Mouse (Mus musculus) kidney, postnatal 14 days (tissue): ENCODE data around the gene Pkdcc.

Experiments
- DNase-seq: peaks from one replicate; pipeline ENCODE4 v3.0.0; 2022; ENCODE audit warnings: mixed read lengths

Gene Pkdcc

DNA sequence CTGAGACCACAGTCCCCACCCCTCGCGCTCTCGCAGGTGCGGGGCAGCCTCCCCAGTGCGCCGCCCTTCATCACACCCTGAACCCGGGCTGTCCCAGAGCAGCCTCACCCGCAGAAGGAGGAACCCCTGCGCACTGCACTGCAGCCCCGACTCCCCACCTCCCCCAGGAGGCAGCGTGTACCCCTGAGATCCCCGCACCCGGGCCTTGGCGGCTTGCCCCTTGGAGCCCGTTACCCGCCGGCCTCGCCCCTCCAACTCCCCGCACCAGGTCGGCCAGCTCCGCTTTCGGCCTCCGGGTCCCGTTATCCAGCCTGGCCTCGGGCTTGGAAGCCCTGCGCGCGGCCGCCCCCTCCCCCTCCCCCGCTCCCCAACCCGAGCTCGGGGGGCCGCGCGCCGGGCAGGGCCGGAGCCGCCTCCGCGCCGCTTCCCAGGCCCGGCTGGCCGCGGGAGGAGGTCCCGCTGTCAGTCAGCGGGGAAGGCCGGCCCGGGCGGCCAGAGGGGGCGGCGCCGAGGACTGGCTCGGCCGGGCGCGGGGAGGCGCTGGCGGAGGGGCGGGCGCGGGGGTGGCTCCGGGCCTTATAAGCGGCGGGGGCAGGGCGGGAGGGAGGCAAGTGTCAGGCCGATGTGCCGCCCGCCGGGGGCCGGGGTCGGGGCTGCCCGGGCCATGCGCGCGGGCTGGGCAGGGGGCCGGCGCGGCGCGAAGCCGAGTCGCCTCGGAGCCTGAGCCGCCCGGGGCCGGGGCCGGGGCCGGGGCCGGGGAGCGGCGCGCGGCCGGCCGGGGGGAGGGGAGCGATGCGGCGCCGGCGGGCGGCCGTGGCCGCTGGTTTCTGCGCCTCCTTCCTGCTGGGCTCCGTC, at the start of gene Pkdcc:
Pkdcc (plus strand) TSS at position 619 of the 855 bp plus-strand sequence.
- peak; percentile 95 for DNase-seq

DNA sequence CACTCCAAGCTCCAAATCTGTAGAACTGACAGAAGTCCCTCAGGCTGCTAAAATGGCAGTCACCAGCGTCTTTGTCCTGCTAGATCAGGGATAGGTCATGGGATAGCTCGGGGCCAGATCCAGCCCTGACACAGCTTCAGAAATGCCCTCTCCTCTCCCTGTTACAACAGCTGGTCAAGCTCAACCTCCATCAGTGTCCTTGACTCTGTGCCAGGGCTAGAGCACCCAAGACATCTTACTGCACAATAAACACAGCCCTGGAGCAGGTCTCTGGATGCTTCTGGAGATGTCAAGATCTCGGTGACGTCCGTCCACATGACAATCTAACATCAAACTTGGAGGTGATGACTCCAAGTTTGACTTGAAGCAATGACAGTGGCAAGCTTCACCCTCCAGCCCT, 48.9 kb upstream of the Pkdcc start:
- DNase-seq, result peak; percentile 52

DNA sequence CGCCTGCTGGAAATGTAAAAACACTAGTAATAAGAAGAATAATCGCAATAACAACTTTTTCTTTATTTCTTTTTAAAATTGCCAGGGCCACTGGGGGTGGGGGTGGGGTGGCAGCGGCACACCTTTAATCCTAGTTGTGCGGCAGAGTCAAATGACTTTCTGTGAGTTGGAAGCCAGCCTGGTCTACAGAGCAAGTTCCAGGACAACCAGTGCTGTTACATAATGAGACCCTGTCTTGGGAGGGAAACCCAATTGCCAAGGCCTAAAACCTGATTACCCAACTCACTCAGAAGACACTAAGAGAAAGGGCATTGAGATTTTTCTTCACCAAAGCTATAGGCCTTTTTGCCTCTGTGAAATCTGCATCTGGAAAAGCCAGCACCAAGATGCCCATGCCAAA, 38.9 kb upstream of the Pkdcc start:
- DNase-seq, result no peak

DNA sequence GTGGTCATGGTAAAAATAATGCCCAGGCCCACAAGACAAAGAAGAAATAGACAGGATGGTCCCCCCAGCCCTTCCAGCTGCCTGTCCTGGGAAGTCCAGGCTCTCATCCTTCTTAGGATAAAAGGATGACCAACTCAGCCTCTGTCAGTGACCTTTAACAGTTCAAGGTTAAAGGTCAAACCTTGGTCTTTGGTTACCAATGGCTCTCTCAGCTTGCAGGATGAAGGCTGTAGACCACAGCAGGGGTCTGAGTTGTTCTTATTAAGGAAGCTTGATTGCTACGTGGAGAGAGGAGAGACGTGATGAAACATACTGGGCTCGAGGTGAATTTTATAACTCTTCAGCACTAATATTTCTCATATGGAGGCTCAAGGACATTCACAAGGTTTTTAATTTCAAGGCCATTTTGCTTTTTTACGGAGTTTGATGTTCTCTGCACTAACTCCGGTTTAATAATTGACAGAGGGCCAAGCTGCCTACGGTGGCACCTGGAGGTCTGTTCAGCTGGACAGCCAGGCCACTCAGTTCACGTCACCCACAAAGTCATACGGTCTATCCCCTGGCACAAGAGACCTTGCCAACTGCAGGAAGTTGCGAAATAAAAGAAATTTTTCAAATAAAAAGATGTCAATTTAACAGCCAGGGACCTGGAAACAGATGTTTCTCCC, 36.5 kb upstream of the Pkdcc start:
- peak; percentile 72 for DNase-seq

DNA sequence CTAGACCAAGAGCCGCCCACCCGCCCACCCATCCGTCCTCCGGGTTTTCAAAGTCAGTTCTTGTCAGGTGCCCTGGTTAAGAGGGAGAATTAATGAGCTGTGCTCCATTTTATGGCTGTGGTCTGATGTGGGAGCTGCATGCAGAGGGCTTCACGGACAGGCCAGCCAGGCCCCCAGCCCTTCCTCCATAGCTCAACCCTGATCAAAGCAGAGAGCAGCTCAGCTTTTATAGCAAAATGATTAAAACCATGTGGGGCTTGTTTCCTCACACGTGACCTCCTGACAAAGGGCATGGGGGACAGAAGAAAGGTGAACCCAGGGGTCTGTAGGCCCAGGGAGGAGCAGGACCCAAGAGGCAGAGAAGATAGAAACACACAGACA, 36.0 kb upstream of the Pkdcc start:
- no peak for DNase-seq

DNA sequence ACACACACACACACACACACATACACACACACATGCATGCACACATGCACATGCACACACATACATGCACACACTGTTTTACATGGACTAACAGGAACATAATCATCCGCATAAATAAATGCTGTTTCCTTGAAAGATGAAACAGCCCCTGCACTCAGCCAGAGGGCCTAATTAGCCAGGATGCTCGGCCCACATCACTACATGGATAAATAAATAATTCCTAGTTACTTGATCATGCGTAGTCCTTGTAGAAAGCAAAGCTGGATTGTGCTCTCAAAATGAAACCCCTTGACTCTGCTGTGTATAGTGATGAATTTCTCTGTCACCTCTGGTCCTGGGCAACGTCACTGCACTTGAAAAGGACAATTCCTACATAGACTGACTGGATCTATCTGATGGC, 35.5 kb upstream of the Pkdcc start:
- DNase-seq, result no peak

DNA sequence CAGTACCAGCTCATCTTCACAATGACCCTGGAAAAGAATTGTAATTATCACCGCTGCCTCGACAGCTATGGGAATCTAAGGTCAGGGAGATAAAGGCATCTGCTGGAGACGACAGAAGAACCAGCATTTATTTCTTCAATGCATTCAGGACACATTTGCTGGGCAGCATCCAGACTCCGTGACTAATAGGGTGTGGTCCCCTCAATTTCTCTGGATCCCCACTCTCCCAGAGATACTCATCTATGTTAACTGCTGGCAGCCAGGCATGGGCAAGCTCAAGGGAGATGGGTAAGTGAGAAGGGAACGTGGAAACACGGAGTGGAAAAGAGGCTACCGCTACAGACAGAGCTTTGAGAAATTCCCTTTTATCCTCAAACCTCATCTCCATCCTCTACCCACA, 34.0 kb upstream of the Pkdcc start:
- no peak for DNase-seq

DNA sequence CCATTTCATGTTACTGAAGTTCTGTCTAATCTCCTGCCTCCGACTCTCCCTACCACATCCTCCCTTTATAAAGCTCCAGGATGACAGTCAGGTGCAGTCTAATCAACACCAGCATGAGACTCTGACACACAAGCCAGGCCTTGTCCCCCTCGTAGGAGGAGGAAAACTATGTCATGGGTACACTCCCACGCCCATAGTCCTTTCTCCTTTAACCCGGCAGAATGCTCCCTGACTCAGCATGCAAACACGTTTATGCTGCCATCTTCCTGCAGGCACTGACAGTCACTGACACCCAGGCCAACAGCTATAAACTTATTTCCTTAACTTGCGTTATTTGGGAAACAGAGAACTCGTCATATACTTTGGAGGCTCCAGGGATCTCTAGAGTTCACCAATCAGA, 33.5 kb upstream of the Pkdcc start:
- no peak for DNase-seq

DNA sequence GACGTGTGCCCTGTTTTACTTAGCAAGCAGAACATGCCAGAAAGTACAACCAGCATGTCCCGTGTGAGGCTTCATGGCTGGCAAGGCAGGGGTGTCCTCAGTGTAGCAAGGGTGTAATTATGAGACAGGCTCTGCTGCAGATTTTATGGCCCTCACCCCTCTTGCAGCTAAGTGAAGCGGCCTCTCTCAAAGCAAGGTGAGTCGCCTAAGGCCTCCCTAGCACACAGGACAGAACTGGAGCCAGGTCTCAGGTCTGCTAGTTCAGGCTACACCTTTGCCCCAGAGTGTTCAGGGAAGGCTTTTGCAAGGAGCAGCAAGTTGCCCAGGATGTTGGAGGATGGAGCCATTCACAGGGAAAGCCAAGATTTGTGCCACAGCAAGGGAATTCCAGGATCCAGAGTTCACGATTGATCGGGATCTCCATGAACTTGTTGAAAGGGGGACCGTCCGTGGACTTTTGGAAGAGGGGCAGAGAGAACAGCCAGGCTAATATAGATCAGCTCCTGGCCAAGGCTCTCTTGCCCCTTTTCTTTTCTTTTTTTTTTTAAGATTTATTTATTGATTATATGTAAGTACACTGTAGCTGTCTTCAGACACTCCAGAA, 32.9 kb upstream of the Pkdcc start:
- no peak for DNase-seq

DNA sequence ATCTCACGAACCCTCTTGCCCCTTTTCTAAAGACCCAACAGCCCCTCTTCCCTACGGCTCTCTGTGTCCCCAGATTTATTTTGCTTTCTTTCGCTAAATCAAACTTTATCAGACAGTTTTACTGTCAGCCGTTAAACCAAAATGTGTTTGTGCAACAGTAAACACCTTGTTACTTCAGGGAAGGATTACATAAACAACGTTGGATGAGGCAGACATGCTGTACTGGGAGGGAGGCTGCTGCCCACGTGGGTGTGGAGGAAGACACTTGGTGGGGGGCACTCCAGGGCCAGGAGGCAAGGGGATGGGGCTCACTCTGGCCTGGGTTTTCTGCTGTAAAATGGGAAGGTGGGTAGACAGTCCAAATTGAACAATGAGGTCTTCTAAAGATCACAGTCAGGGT, 32.3 kb upstream of the Pkdcc start:
- DNase-seq, result no peak

DNA sequence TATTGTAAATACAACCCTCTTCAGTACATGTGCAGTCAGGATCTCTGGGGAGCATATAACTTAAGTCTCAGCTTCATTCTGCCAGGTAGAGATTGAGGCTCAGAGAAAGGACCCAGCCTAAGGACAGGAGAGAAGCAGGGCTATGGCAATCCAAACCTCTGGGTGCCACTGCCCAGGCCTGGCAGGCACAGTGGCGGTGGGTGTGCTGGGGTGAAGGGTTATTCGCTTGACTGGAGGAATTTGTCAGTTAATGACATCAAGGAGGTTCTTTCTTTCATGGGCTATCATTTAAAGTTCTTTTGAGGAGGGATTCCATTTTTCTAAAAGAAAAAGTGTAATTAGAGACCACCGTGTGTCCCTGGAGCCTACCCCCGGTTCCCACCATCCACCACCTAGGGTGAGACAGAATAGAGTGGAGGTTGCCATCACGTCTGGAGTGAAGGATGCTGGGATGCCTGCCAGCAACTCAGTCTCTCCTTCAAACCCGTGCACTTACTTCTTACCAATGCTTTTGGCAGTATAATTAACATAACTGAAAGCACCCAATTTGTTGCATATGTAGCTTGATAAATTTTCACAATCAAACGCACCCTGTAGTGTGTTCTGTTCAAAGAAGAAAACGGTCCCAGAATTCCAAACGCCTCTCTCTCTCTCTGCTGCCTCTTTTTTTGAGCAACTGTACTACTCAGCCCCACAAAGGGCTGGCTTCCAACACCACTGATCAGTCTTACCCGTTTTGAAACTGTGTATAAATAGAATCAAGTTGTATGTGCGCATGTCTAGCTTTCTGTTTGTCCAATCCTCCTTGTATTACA, 27.1 kb upstream of the Pkdcc start:
- DNase-seq, result no peak

DNA sequence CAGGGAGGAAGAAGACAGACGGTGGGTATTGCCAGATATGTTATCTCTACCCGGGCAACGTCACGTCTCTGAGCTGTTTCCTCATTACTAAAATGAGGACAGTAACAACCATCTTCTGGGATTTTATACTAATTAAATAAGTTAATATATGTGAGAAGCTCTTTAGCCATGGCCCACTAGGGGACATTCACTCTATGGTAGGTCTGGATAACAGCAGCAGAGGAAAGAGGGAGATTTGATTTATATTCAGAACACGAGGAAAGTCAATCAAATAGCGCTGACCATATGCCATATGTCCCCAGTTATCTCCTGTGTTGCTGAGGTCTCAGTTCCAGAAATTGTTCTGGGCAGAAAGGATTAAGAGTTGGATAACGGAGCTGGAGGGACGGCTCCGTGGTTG, 24.3 kb upstream of the Pkdcc start:
- DNase-seq, result no peak

DNA sequence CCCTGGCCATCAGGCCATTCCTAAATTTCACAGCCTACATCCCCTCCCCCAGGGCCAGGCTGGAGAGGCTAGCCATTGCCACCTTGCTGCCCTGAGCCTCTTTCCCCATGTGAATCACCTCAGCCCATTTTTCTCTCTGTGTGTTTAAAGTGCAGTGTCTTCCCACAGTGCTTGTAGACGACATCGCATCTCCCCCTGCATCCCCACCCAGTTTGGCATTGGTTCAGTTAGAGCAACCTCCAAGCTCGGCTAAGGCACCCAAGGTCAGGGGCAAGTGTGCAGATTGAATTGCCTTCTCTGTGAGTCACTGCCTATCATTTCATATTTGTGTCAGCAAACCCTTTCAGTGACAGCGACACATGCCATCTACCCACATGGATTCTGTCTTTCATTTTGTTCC, 20.6 kb upstream of the Pkdcc start:
- DNase-seq, result no peak

DNA sequence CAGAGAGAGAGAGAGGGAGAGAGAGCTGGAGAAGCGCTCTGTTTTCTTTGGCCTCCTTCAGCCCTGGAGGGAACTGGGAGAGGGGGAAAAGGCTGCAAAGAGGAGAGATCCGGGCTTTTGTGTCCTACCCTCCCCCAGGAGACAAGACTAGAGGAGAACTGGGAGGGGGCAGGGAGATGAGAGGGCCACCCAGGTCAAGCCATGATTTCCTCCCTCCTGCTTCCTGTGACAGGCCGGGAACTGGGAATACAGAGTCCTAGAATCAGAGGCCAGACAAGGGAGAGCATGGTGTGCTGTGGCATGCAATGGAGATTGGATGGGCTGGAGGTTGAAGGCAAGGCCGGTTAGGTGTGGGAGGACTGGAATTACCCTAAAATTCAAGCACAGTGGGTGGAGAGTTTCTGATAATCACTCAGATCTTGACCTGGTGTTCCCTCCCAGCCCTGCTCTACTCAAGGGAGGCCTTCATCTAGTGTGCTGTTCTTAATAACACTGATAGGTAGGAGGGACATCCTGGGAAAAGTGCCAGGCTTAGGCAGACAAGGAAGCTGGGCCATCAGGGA, 17.6 kb upstream of the Pkdcc start:
- DNase-seq, result peak; percentile 78

DNA sequence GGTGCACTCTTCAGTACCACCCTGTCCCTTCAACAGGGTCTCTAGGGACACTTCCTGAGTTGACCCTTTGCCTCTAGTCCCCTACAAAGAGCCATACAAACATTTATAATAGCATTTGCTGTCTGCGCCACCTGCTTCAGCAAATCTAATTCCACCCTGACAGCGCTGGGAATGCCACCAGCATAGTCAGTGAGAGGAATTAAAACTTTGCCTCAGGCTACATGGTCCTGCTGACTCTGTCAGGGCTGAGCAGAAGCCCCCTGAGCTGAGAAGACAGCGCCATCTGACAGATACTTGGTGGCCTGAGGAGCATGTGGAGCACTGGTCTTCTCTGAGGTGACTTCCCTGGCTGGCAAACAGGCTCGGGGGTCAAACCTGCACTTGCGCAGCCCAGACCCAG, 14.6 kb upstream of the Pkdcc start:
- DNase-seq, result no peak

DNA sequence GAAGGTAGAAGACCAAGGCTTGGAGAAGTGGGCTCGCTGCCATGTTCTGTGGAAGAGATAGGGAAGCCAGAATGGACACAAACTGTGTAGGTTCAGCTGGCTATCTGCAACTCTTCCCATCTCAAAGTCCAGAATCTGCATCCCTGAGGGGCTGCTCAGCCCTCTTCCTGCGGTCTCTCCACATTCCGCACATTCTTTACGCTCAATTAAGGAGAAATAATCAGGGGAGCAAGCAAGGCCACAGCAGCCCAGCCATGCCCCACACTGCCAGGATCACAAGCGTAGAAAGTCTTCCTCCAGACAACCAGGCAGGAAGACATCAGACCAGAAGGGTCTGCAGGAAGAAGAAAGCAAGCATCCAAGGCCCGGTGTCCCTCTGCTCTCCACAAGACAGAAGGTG, 13.8 kb upstream of the Pkdcc start:
- DNase-seq, result peak; percentile 62

DNA sequence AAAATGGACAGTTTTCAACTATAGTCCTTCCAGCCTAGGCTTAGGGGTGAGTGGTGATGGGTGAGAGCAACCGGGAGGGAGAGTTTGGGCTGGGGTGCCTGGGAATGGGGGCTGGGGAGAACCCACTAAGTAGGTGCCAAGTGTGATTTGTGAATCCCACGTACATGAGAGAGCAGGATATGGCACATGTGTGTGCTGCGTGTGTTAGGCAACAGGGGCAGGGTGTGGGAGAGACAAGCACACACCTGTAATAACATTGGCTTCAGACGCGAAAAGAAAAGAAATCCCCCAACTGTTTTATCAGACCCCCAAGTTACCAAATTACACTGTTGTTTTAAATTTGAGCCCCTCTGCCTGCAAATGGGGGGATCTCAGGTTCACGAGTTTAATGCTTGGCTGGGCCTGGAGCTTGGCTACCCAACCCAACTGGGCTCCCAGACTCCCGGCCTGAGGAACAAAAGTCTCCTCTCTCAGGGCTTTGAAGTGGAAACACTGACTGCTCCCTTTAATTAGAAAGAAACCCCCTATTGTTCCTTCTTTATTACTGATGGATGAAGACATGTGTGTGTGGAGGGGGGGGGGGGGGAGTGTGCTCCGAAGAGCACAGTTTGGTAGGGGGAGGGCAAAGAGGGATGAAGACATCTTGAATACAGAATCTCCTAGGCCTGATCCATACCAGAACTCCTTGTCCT, 11.3 kb upstream of the Pkdcc start:
- DNase-seq, result no peak

DNA sequence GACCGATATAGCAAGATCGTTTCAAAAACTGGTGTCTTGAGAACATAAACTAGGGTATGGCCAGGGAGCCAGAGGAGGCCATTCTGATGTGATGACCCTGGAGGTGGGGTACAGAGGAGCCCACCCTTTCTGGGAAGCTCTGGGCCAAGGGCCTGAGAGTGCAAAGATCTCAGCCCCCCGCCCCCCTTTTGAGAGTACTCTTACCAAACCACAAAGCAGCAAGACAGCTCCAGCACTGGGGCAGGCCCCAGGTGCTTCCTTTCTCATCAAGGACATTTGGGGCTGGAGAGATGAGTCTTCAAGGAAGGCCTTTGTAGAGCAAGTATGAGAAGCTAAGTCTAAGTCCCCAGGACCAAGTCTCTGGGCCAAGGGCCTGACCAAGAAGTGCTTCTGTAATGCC, 7.8 kb upstream of the Pkdcc start:
- DNase-seq, result no peak

DNA sequence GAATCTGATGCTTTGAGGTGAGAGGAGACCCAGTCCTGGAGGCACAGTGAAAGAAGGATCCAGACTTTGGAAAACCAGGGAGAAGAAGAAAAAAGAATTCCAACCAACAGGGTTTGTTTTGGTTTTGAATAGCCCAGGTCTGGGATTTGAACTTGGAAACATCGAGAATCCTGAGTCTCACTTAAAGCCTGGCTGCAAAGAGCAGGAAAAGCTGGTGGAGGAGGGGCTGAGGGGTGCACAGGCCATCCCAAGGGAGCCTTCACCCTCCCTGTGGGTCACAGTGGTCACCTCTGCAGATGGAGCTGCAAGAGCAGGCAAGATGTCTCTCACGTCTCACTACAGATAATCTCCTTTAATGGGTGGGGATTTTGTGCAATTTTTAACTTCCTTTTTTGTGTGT, 6.6 kb upstream of the Pkdcc start:
- DNase-seq, result no peak

DNA sequence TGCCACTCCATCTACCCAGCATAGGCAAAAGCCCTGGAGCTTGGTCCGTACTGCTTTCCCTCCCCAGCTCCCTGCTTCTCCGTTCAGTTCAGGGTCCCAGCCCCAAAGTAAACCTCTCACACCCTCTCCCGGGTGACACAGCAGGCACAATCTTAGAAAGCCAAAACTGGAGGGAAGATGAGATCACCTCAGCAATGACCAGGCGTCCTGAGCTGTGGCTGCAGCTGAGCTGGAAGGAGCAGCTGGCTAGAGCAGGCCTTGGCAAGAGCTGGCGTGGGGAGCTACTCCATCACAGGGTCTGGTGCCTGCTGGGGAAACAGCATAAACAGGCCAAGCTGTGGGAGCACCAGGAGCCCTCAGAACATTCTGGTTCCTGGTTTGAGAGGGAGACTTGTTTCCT, 4.6 kb upstream of the Pkdcc start:
- DNase-seq, result no peak

DNA sequence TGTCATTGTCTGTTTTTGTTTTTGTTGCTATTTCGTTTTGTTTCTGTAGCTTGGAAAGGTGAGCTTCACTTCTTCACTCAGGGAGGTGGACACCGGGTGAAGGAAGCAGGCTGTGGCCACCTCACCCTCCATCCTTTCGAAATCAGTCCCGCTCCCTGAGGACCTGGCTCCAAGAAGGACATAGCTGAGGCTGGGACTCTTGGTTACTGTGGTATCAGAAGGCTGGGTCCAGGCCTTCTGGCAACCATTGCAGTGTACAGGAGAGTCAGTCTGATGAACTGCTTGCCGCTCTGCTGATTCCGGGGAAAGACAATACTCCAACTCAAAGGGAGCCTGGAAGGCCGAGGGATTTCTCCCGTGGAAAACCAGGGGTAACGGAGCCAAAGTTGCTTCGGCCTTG, 3.9 kb upstream of the Pkdcc start:
- no peak for DNase-seq

DNA sequence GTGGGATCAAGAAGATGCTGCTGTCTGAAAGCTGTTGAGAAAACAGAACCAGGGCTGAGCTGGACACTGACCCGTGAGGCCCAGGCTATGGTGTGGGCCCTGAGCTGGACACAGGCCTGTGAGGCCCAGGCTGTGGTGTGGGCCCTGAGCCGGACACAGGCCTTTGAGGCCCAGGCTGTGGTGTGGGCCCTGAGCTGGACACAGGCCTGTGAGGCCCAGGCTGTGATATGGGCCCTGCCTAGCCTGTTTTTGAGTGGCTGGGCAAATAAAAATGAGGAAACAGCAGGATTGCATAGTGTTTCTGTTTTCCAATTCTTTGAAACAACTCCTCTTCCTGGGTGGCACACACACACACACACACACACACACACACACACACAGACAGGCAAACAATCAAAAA, 2.7 kb upstream of the Pkdcc start:
- no peak for DNase-seq
